Mouse (Mus musculus) forebrain, embryonic 16.5 days (tissue): ENCODE results near the gene Cacna1i. TPM values are rescaled to one million over a fixed set of nuclear protein-coding genes. Genes with fewer than 3 reads are reported as not detected.

Experiments
- ATAC-seq: fragments of 200-750 bp; cut with Nextera tagmentation; 2 replicates; pipeline ENCODE4 v1.8.0; 2017; ENCODE audit warnings: mild to moderate bottlenecking, moderate library complexity
- H3K27ac ChIP-seq: fragments of 300-500 bp; sonication (generic); 2 replicates; pipeline ENCODE4 v1.5.1; 2014; ENCODE audit warnings: low read length, control low read depth
- H3K27me3 ChIP-seq: fragments of 300-500 bp; sonication (generic); replicated peaks from 2 replicates; pipeline ENCODE4 v1.6.1; 2014; ENCODE audit warnings: low read length; ENCODE audit not compliant: control insufficient read depth, insufficient read depth
- H3K36me3 ChIP-seq: fragments of 300-500 bp; sonication (generic); 2 replicates; pipeline ENCODE4 v1.6.1; 2014; ENCODE audit not compliant: control insufficient read depth, insufficient read depth
- H3K4me1 ChIP-seq: fragments of 300-500 bp; sonication (generic); replicated peaks from 2 replicates; pipeline ENCODE4 v1.6.1; 2014; ENCODE audit warnings: low read length; ENCODE audit not compliant: control insufficient read depth, insufficient read depth
- H3K4me2 ChIP-seq: fragments of 300-500 bp; sonication (generic); 2 replicates; pipeline ENCODE4 v1.6.1; 2014; ENCODE audit warnings: mild to moderate bottlenecking, low read length, control low read depth
- H3K4me3 ChIP-seq: fragments of 300-500 bp; sonication (generic); replicated peaks from 2 replicates; pipeline ENCODE4 v1.5.1; 2014; ENCODE audit warnings: mild to moderate bottlenecking, low read length, control low read depth
- H3K9ac ChIP-seq: fragments of 300-500 bp; sonication (generic); replicated peaks from 2 replicates; pipeline ENCODE4 v1.6.1; 2014; ENCODE audit warnings: low read depth, low read length, control low read depth
- H3K9me3 ChIP-seq: fragments of 300-500 bp; sonication (generic); 2 replicates; pipeline ENCODE4 v1.6.1; 2016; ENCODE audit warnings: low read length; ENCODE audit not compliant: control insufficient read depth
- WGBS: fragments of 180-500 bp; shearing (Covaris S2); extraction: QIAGEN DNeasy Blood & Tissue Kit; methylation state at CpG from one replicate; pipeline ENCODE4 v1.1.7; 2014; 5-methylcytosine and 5-hydroxymethylcytosine counted together
- polyA plus RNA-seq: library from polyadenylated mRNA; unstranded; fragments of >200 nt; fragmentation: Nextera tagmentation; extraction: Ambion mirVana; gene quantifications from 2 replicates; pipeline ENCODE4 v1.2.1, GENCODE M21; 2015

Gene Cacna1i
- polyA plus RNA-seq, 1 experiment from 2014 or later: 0.60 TPM

- H3K4me1 ChIP-seq: peaks cover 14% of the 10 kb centered on the region
- 36% methylated on average over 16 of the region's 16 CpGs for WGBS
- no peak for ATAC-seq
- no peak overlapping the region for H3K27ac ChIP-seq
- no peaks in the 10 kb centered on the region for H3K27me3 ChIP-seq
- no peak overlapping the region for H3K9ac ChIP-seq
- no peak overlapping the region for H3K4me3 ChIP-seq
- no peaks in the 10 kb centered on the region for H3K36me3 ChIP-seq
- H3K9me3 ChIP-seq: no peaks in the 10 kb centered on the region
- H3K4me2 ChIP-seq: no peak overlapping the region
Observed at GRCm38 (mm10) chr15:80366899-80367298, 79.9 kb downstream of the Cacna1i start.

GRCm38 (mm10) chr15:80373219-80373964 is 86.4 kb downstream of the Cacna1i start:
- no peak overlapping the region for H3K9ac ChIP-seq
- no peaks in the 10 kb centered on the region for H3K9me3 ChIP-seq
- no peak overlapping the region for H3K27ac ChIP-seq
- H3K4me1 ChIP-seq: peaks cover 8% of the 10 kb centered on the region; the same call in 1 of the 2 replicates
- peak; percentile 85 for ATAC-seq
- no peaks in the 10 kb centered on the region for H3K36me3 ChIP-seq
- no peaks in the 10 kb centered on the region for H3K27me3 ChIP-seq
- WGBS: 48% methylated on average over 9 of the region's 9 CpGs
- no peak overlapping the region for H3K4me3 ChIP-seq
- H3K4me2 ChIP-seq: no peak overlapping the region

GRCm38 (mm10) chr15:80374854-80375253 is 87.8 kb downstream of the Cacna1i start:
- no peaks in the 10 kb centered on the region for H3K9me3 ChIP-seq
- H3K9ac ChIP-seq: no peak overlapping the region
- no peaks in the 10 kb centered on the region for H3K27me3 ChIP-seq
- no peaks in the 10 kb centered on the region for H3K36me3 ChIP-seq
- H3K4me1 ChIP-seq: peaks cover 8% of the 10 kb centered on the region; the same call in 1 of the 2 replicates
- ATAC-seq: no peak
- H3K27ac ChIP-seq: no peak overlapping the region
- no peak overlapping the region for H3K4me2 ChIP-seq
- no peak overlapping the region for H3K4me3 ChIP-seq
- 67% methylated on average over 5 of the region's 5 CpGs for WGBS

- no peak overlapping the region for H3K4me3 ChIP-seq
- H3K4me1 ChIP-seq: no peaks in the 10 kb centered on the region
- no peak overlapping the region for H3K4me2 ChIP-seq
- no peak overlapping the region for H3K27ac ChIP-seq
- H3K9ac ChIP-seq: no peak overlapping the region
- WGBS: 84% methylated on average over 2 of the region's 2 CpGs
- ATAC-seq: no peak
- H3K36me3 ChIP-seq: no peaks in the 10 kb centered on the region
- no peaks in the 10 kb centered on the region for H3K27me3 ChIP-seq
- no peaks in the 10 kb centered on the region for H3K9me3 ChIP-seq
Observed at GRCm38 (mm10) chr15:80387185-80387584, 100.1 kb downstream of the Cacna1i start.

- no peak overlapping the region for H3K9ac ChIP-seq
Observed at GRCm38 (mm10) chr15:80391791-80392190, 104.8 kb downstream of the Cacna1i start.

GRCm38 (mm10) chr15:80395035-80395434 is 108.0 kb downstream of the Cacna1i start:
- ATAC-seq: no peak
- Histone ChIP-seq H3K4me3 (no peak overlapping the region), H3K9me3 (no peaks in the 10 kb centered on the region), H3K27ac (no peak overlapping the region), H3K4me2 (no peak overlapping the region), H3K27me3 (no peaks in the 10 kb centered on the region), H3K9ac (no peak overlapping the region), H3K36me3 (no peaks in the 10 kb centered on the region), H3K4me1 (no peaks in the 10 kb centered on the region)
- WGBS: 82% methylated on average over 22 of the region's 22 CpGs

More at GRCm38 (mm10) chr15:80391791-80392190, 104.8 kb downstream of the Cacna1i start:
- Histone ChIP-seq H3K36me3 (no peaks in the 10 kb centered on the region), H3K27ac (no peak overlapping the region), H3K4me1 (no peaks in the 10 kb centered on the region), H3K4me2 (no peak overlapping the region), H3K9me3 (no peaks in the 10 kb centered on the region), H3K4me3 (no peak overlapping the region), H3K27me3 (no peaks in the 10 kb centered on the region)
- 87% methylated on average over 14 of the region's 14 CpGs for WGBS
- no peak for ATAC-seq

GRCm38 (mm10) chr15:80399451-80399850 is 112.4 kb downstream of the Cacna1i start:
- Histone ChIP-seq H3K4me1 (peaks cover 11% of the 10 kb centered on the region), H3K27ac (no peak overlapping the region), H3K9ac (no peak overlapping the region), H3K4me2 (no peak overlapping the region), H3K27me3 (no peaks in the 10 kb centered on the region), H3K4me3 (no peak overlapping the region), H3K36me3 (no peaks in the 10 kb centered on the region), H3K9me3 (0 out of 2 replicates have a peak, but pooled peaks cover 2% of the 10 kb centered on the region)
- 88% methylated on average over 1 of the region's 1 CpGs for WGBS
- ATAC-seq: no peak

GRCm38 (mm10) chr15:80401387-80401898 is 114.4 kb downstream of the Cacna1i start:
- peaks cover 11% of the 10 kb centered on the region for H3K4me1 ChIP-seq
- H3K27ac ChIP-seq: no peak overlapping the region
- H3K4me2 ChIP-seq: no peak overlapping the region
- H3K9ac ChIP-seq: no peak overlapping the region
- no peaks in the 10 kb centered on the region for H3K36me3 ChIP-seq
- H3K27me3 ChIP-seq: no peaks in the 10 kb centered on the region
- ATAC-seq: peak; percentile 52; the same call in 1 of the 2 replicates
- WGBS: 23% methylated on average over 2 of the region's 2 CpGs
- 0 out of 2 replicates have a peak, but pooled peaks cover 4% of the 10 kb centered on the region for H3K9me3 ChIP-seq
- no peak overlapping the region for H3K4me3 ChIP-seq

GRCm38 (mm10) chr15:80401980-80402379 is 114.9 kb downstream of the Cacna1i start:
- H3K4me1 ChIP-seq: peaks cover 11% of the 10 kb centered on the region
- no peak overlapping the region for H3K4me3 ChIP-seq
- no peak overlapping the region for H3K4me2 ChIP-seq
- H3K27me3 ChIP-seq: no peaks in the 10 kb centered on the region
- no peak for ATAC-seq
- H3K27ac ChIP-seq: no peak overlapping the region
- no peak overlapping the region for H3K9ac ChIP-seq
- 0 out of 2 replicates have a peak, but pooled peaks cover 4% of the 10 kb centered on the region for H3K9me3 ChIP-seq
- H3K36me3 ChIP-seq: no peaks in the 10 kb centered on the region
- WGBS: 48% methylated on average over 8 of the region's 8 CpGs
